Comparison of ENCODE assay signal across 9 mouse cellular contexts in the genomic region with DNA sequence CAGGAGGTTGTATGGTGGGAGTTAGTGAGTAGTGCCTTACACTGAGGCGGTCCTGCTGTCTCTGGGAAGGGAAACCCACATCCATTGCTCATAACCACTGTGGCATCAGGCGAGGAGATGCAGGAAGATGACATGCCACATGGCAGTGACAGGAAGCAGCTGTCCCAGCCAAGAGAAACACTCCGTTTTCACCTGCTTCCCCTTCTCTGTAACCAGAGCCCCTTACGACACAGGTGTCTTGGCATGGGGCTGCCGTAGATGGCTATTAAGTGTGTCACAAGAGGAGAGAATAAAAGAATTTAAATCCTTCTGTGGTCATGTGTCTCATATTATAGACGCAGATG.
DNase-seq lines count a peak whose midpoint lies in the region; ATAC-seq and TF ChIP-seq lines count a peak whose summit lies in the region.
"Had no signal": no experiment of that assay in that cellular context is flagged by ENCODE, and none has a peak within 500 bp of the region (broad histone marks: within the 10 kb centered on the region; RNA-seq: fewer than 3 reads in every experiment).

No protein-coding gene starts in this region.

- no peak overlapping the region for H3K9ac ChIP-seq in forebrain, postnatal 0 days
- no peak overlapping the region for H3K9ac ChIP-seq in forebrain, embryonic 14.5 days (ENCODE audit: low read length)
- H3K9ac ChIP-seq in hindbrain, embryonic 11.5 days (ENCODE audit: low read depth, low read length), result no peak overlapping the region

- H3K9me3 ChIP-seq in forebrain, postnatal 0 days (ENCODE audit: low read length), result no peaks in the 10 kb centered on the region
- 0 out of 2 replicates have a peak, but pooled peaks cover 4% of the 10 kb centered on the region for H3K9me3 ChIP-seq in forebrain, embryonic 14.5 days (replicated peaks; ENCODE audit: control insufficient read depth, low read length)
- H3K9me3 ChIP-seq in megakaryocyte, embryonic 14.5 days, result peaks cover 18% of the 10 kb centered on the region
- peaks cover 4% of the 10 kb centered on the region; the same call in 1 of the 2 replicates for H3K9me3 ChIP-seq in hindbrain, embryonic 11.5 days (ENCODE audit: control insufficient read depth, low read length)

- no peak overlapping the region for H3K4me2 ChIP-seq in forebrain, postnatal 0 days (ENCODE audit: low read depth)
- H3K4me2 ChIP-seq in forebrain, embryonic 14.5 days (ENCODE audit: low read length), result no peak overlapping the region
- H3K4me2 ChIP-seq in hindbrain, embryonic 11.5 days (replicated peaks; ENCODE audit: low read depth, low read length), result no peak overlapping the region

- TF ChIP-seq CTCF in forebrain, postnatal 0 days (IDR thresholded peaks at IDR 0.05; ENCODE audit: low read depth), result no peak

- H3K36me3 ChIP-seq in forebrain, postnatal 0 days (ENCODE audit: insufficient read depth), result no peaks in the 10 kb centered on the region
- no peaks in the 10 kb centered on the region for H3K36me3 ChIP-seq in forebrain, embryonic 14.5 days (ENCODE audit: control insufficient read depth, insufficient read depth, low read length)
- peaks cover 5% of the 10 kb centered on the region for H3K36me3 ChIP-seq in megakaryocyte, embryonic 14.5 days (replicated peaks; ENCODE audit: low read length)
- H3K36me3 ChIP-seq in hindbrain, embryonic 11.5 days (ENCODE audit: control insufficient read depth, insufficient read depth, low read length), result no peaks in the 10 kb centered on the region

- DNase-seq in forebrain, postnatal 0 days, result no peak
- no peak for DNase-seq in forebrain, embryonic 14.5 days (ENCODE audit: low spot score)
- DNase-seq in right cerebral cortex, postnatal 25 days, result peak; percentile 29
- DNase-seq in right cerebral cortex, postnatal 4 days, result no peak
- DNase-seq in urinary bladder, postnatal 14 days (ENCODE audit: low spot score), result no peak
- DNase-seq in adrenal gland, adult 8-10 months, result no peak
- DNase-seq in hindbrain, embryonic 11.5 days (ENCODE audit: low spot score), result no peak

- no peaks in the 10 kb centered on the region; the same call in 1 of the 2 replicates for H3K4me1 ChIP-seq in forebrain, postnatal 0 days (ENCODE audit: insufficient read depth)
- H3K4me1 ChIP-seq in forebrain, embryonic 14.5 days (ENCODE audit: control insufficient read depth, insufficient read depth, low read length), result no peaks in the 10 kb centered on the region
- peaks cover 35% of the 10 kb centered on the region for H3K4me1 ChIP-seq in megakaryocyte, embryonic 14.5 days
- no peaks in the 10 kb centered on the region for H3K4me1 ChIP-seq in hindbrain, embryonic 11.5 days (replicated peaks; ENCODE audit: control insufficient read depth, insufficient read depth, low read length)

- ATAC-seq in forebrain, postnatal 0 days, result 0 out of 2 replicates have a peak, but pooled peaks have one; percentile 18
- no peak for ATAC-seq in forebrain, embryonic 14.5 days
- ATAC-seq in hindbrain, embryonic 11.5 days (ENCODE audit: low FRiP score), result no peak
- ATAC-seq: hindbrain, embryonic 16.5 days had no signal

- no peak overlapping the region for H3K4me3 ChIP-seq in forebrain, postnatal 0 days (ENCODE audit: low read depth, low read length)
- H3K4me3 ChIP-seq in forebrain, embryonic 14.5 days (ENCODE audit: low read depth, low read length), result no peak overlapping the region
- peak overlapping the region; percentile 86 for H3K4me3 ChIP-seq in megakaryocyte, embryonic 14.5 days (replicated peaks)
- no peak overlapping the region for H3K4me3 ChIP-seq in hindbrain, embryonic 11.5 days (ENCODE audit: low read depth, low read length)

- WGBS in forebrain, postnatal 0 days, result 67% methylated on average over 6 of the region's 6 CpGs
- 75% methylated on average over 6 of the region's 6 CpGs for WGBS in forebrain, embryonic 14.5 days
- WGBS in hindbrain, embryonic 11.5 days, result 75% methylated on average over 6 of the region's 6 CpGs

- no peak overlapping the region for H3K27ac ChIP-seq in forebrain, postnatal 0 days (ENCODE audit: low read depth, low read length)
- no peak overlapping the region for H3K27ac ChIP-seq in forebrain, embryonic 14.5 days (ENCODE audit: low read depth, low read length)
- no peak overlapping the region for H3K27ac ChIP-seq in hindbrain, embryonic 11.5 days (ENCODE audit: low read depth, low read length)

- no peaks in the 10 kb centered on the region for H3K27me3 ChIP-seq in forebrain, postnatal 0 days (ENCODE audit: insufficient read depth, low read length)
- no peaks in the 10 kb centered on the region for H3K27me3 ChIP-seq in forebrain, embryonic 14.5 days (replicated peaks; ENCODE audit: control insufficient read depth, insufficient read depth, low read length)
- peaks cover 11% of the 10 kb centered on the region for H3K27me3 ChIP-seq in megakaryocyte, embryonic 14.5 days (replicated peaks)
- no peaks in the 10 kb centered on the region for H3K27me3 ChIP-seq in hindbrain, embryonic 11.5 days (ENCODE audit: control insufficient read depth, insufficient read depth, low read length)
